Mouse (Mus musculus) forebrain, embryonic 15.5 days (tissue): ENCODE data around the gene Krtap4-7. TPM values are rescaled to one million over a fixed set of nuclear protein-coding genes. Genes with fewer than 3 reads are reported as not detected.
"Not testable (repeated sequence)": the region's sequence is repeated elsewhere in the genome, so short reads cannot be mapped to it uniquely, and the experiment has no call there.

ENCODE experiments used
- ATAC-seq: fragments of 200-750 bp; cut with Nextera tagmentation; replicated peaks from 2 replicates; pipeline ENCODE4 v1.8.0; 2017; ENCODE audit warnings: mild to moderate bottlenecking, moderate TSS enrichment, moderate library complexity
- H3K27ac ChIP-seq: fragments of 300-500 bp; sonication (generic); replicated peaks from 2 replicates; pipeline ENCODE4 v1.5.1; 2015; ENCODE audit warnings: mild to moderate bottlenecking, inconsistent platforms
- H3K27me3 ChIP-seq: fragments of 300-500 bp; sonication (generic); 2 replicates; pipeline ENCODE4 v1.6.1; 2015; ENCODE audit warnings: inconsistent platforms
- H3K36me3 ChIP-seq: fragments of 300-500 bp; sonication (generic); 2 replicates; pipeline ENCODE4 v1.6.1; 2015; ENCODE audit warnings: mild to moderate bottlenecking, inconsistent platforms
- H3K4me1 ChIP-seq: fragments of 300-500 bp; sonication (generic); 2 replicates; pipeline ENCODE4 v1.6.1; 2015; ENCODE audit warnings: inconsistent platforms
- H3K4me2 ChIP-seq: fragments of 300-500 bp; sonication (generic); replicated peaks from 2 replicates; pipeline ENCODE4 v1.6.1; 2015; ENCODE audit warnings: mild to moderate bottlenecking, inconsistent platforms
- H3K4me3 ChIP-seq: fragments of 300-500 bp; sonication (generic); 2 replicates; pipeline ENCODE4 v1.5.1; 2015; ENCODE audit warnings: mild to moderate bottlenecking, inconsistent platforms
- H3K9ac ChIP-seq: fragments of 300-500 bp; sonication (generic); replicated peaks from 2 replicates; pipeline ENCODE4 v1.6.1; 2015; ENCODE audit warnings: mild to moderate bottlenecking, inconsistent platforms
- H3K9me3 ChIP-seq: fragments of 300-500 bp; sonication (generic); 2 replicates; pipeline ENCODE4 v1.6.1; 2016; ENCODE audit warnings: inconsistent platforms
- whole genome bisulfite sequencing: fragments of 180-500 bp; shearing (Covaris S2); methylation state at CpG from one replicate; pipeline ENCODE4 v1.1.7; 2015; ENCODE audit warnings: mixed read lengths; 5-methylcytosine and 5-hydroxymethylcytosine counted together
- polyA plus RNA-seq: library from polyadenylated mRNA; unstranded; fragments of >200 nt; fragmentation: Nextera tagmentation; extraction: Ambion mirVana; gene quantifications from 2 replicates; pipeline ENCODE4 v1.2.1, GENCODE M21; 2015

Gene Krtap4-7
- polyA plus RNA-seq, 1 experiment from 2014 or later = not detected

GRCm38 (mm10) chr11:99637086-99637485 lies 6.8 kb downstream of the Krtap4-7 start:
- H3K4me2 ChIP-seq = no peak overlapping the region
- H3K27me3 ChIP-seq = no peaks in the 10 kb centered on the region
- H3K9me3 ChIP-seq = no peaks in the 10 kb centered on the region
- H3K27ac ChIP-seq = no peak overlapping the region
- no peak for ATAC-seq
- H3K9ac ChIP-seq = no peak overlapping the region
- H3K36me3 ChIP-seq = no peaks in the 10 kb centered on the region
- 52% methylated on average over 1 of the region's 1 CpGs for WGBS
- no peaks in the 10 kb centered on the region for H3K4me1 ChIP-seq
- H3K4me3 ChIP-seq = no peak overlapping the region

DNA sequence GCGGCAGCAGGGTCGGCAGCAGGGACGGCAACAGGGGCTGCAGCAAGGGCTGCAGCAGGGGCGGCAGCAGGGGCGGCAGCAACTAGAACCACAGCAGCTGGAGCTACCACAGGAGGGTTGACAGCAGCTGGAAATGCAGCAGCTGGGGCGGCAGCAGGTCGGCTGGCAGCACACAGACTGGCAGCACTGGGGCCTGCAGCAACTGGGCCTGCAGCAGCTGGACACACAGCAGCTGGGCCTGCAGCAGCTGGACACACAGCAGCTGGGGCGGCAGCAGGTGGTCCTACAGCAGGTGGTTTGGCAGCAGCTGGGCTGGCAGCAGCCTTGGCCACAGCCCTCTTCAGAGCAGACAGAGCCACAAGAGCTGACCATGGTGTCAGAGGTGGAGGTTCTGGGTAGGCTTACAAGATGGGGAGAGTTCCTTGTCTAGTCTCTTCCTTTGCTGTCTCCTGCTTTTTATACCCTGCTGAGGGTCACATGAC lies 9.2 kb downstream of the Krtap4-7 start, which contains the start of gene Krtap4-2:
TSS of gene Krtap4-2 (minus strand) at position 432 of the 482 bp plus-strand sequence.
- no peak within 1 kb of the TSS for H3K4me3 ChIP-seq
- no peaks in the 10 kb centered on the region for H3K27me3 ChIP-seq
- 36% methylated on average over 8 of the region's 8 CpGs for WGBS
- no peak within 1 kb of the TSS for H3K27ac ChIP-seq
- H3K9me3 ChIP-seq = no peaks in the 10 kb centered on the region
- no peaks in the 10 kb centered on the region for H3K4me1 ChIP-seq
- H3K9ac ChIP-seq = no peak within 1 kb of the TSS
- ATAC-seq = no peak
- no peak within 1 kb of the TSS for H3K4me2 ChIP-seq
- H3K36me3 ChIP-seq = no peaks in the 10 kb centered on the region

GRCm38 (mm10) chr11:99633293-99633692 lies 10.6 kb downstream of the Krtap4-7 start:
- Histone ChIP-seq H3K27me3 (no peaks in the 10 kb centered on the region), H3K4me2 (no peak overlapping the region), H3K9me3 (no peaks in the 10 kb centered on the region), H3K36me3 (no peaks in the 10 kb centered on the region), H3K4me3 (no peak overlapping the region), H3K9ac (no peak overlapping the region), H3K27ac (no peak overlapping the region), H3K4me1 (no peaks in the 10 kb centered on the region)
- WGBS = 73% methylated on average over 2 of the region's 2 CpGs
- no peak for ATAC-seq

GRCm38 (mm10) chr11:99630890-99631289 lies 13.0 kb downstream of the Krtap4-7 start:
- Histone ChIP-seq H3K36me3 (no peaks in the 10 kb centered on the region), H3K9me3 (no peaks in the 10 kb centered on the region), H3K4me2 (no peak overlapping the region), H3K27ac (no peak overlapping the region), H3K9ac (no peak overlapping the region), H3K27me3 (no peaks in the 10 kb centered on the region), H3K4me3 (no peak overlapping the region), H3K4me1 (no peaks in the 10 kb centered on the region)
- 71% methylated on average over 3 of the region's 3 CpGs for WGBS
- ATAC-seq = no peak

DNA sequence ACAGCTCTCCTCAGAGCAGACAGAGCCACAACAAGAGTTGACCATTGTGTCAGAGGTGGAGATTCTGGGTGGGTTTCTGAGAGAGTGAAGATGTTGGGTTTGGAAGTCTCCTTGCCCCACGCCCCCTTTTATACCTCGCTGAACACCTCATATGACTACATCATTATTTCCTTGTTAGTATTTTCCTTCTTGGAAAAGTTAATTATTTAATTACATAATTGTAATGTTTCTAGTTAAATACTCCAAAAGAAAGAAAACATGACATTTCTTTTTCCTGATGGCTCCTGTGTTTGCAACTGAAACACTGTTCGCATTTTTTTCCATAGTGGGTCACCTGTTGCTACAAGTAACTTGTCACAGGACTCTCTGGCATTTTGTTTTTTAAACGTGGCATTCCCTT lies 15.8 kb downstream of the Krtap4-7 start, which contains the start of gene Krtap4-1:
TSS of gene Krtap4-1 (minus strand) at position 101 of the 400 bp plus-strand sequence.
- Histone ChIP-seq H3K4me1 (no peaks in the 10 kb centered on the region), H3K4me2 (no peak within 1 kb of the TSS), H3K4me3 (no peak within 1 kb of the TSS), H3K9me3 (no peaks in the 10 kb centered on the region), H3K27me3 (no peaks in the 10 kb centered on the region), H3K27ac (no peak within 1 kb of the TSS), H3K36me3 (no peaks in the 10 kb centered on the region), H3K9ac (no peak within 1 kb of the TSS)
- ATAC-seq = no peak
- WGBS = 79% methylated on average over 4 of the region's 4 CpGs

GRCm38 (mm10) chr11:99620335-99620734 lies 23.6 kb downstream of the Krtap4-7 start, which contains the start of gene Gm11562:
Gm11562 (minus strand) TSS chr11:99620435.
- no peak within 1 kb of the TSS for H3K27ac ChIP-seq
- no peaks in the 10 kb centered on the region for H3K4me1 ChIP-seq
- no peak for ATAC-seq
- H3K4me3 ChIP-seq = no peak within 1 kb of the TSS
- H3K4me2 ChIP-seq = no peak within 1 kb of the TSS
- no peak within 1 kb of the TSS for H3K9ac ChIP-seq
- no peaks in the 10 kb centered on the region for H3K9me3 ChIP-seq
- no peaks in the 10 kb centered on the region for H3K36me3 ChIP-seq
- H3K27me3 ChIP-seq = no peaks in the 10 kb centered on the region
- WGBS = 91% methylated on average over 2 of the region's 2 CpGs

DNA sequence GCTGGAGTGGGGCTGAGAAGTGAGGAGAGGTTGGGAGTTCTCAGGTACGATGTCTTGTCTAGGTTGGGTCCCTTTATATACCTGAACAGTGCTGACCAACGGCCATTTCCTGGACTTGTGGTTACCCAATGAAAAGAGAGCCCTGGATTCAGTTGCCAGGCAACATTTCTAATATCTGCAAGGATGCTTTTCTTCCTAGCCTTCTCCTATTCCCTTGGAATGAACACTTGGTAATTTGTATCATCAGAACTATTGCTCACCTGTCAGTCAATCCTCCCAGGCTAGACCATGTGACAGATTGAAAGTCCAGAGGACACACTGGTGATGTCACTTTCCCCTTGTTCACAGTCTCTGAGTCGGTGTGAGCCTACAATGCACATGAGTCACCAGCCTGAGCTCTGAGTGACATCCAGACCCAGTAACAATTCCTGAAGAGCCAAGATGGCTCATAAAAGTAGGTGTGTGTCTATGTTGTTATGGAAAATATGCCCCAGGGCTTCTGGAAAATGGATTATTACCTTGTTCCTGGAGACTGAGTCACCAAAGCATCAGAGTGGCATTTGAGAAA lies 29.0 kb downstream of the Krtap4-7 start, which contains the start of gene Krtap2-4:
TSS of gene Krtap2-4 (minus strand) at position 51 of the 568 bp plus-strand sequence.
- H3K4me1 ChIP-seq = no peaks in the 10 kb centered on the region
- H3K4me3 ChIP-seq = no peak within 1 kb of the TSS
- WGBS = 75% methylated on average over 3 of the region's 3 CpGs
- no peak within 1 kb of the TSS for H3K4me2 ChIP-seq
- H3K27ac ChIP-seq = no peak within 1 kb of the TSS
- no peak within 1 kb of the TSS for H3K9ac ChIP-seq
- ATAC-seq = no peak
- no peaks in the 10 kb centered on the region for H3K27me3 ChIP-seq
- H3K36me3 ChIP-seq = no peaks in the 10 kb centered on the region
- no peaks in the 10 kb centered on the region for H3K9me3 ChIP-seq

DNA sequence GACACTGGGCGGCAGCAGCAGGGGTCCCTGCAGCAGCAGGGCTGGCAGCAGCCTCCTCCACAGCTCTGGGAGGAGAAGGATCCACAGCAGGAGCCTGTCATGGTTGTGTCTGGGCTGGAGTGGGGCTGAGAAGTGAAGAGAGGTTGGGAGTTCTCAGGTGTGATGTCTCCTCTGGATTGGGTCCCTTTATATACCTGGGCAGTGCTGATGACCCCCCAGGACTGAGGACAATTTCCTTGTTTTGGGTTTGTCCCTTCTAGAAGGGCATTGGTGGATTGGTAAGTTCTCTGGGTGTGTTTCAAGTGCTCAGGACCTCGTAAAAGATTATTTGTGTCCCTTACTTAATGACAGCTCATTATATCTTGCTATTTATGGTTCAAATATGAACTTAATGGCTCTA lies 33.8 kb downstream of the Krtap4-7 start, which contains the start of gene Gm11937:
TSS of gene Gm11937 (minus strand) at position 101 of the 400 bp plus-strand sequence.
- not testable (repeated sequence) for H3K9me3 ChIP-seq, H3K4me3 ChIP-seq, H3K4me1 ChIP-seq, H3K36me3 ChIP-seq, ATAC-seq, H3K27ac ChIP-seq, H3K27me3 ChIP-seq, H3K4me2 ChIP-seq, H3K9ac ChIP-seq
- 86% methylated on average over 2 of the region's 2 CpGs for WGBS

DNA sequence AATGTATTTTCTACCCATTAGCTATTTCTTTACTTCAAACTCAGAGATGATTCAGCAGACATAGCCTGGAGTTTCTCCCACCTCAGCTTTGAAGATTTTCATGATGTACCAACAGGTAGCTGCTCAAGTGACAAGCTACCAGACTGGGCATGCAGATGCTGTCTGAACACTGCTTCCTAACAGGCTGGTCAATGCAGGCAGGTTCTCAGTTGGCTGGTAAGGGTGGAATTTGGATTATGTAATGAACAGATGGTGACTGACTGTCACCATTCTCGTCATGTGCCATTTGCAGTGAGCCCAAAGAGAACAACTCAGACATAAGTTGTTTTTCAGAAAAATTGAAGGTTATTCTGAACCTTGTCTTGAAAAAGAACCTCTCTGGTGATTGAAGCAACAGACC lies 34.8 kb downstream of the Krtap4-7 start:
- ATAC-seq = no peak
- H3K9ac ChIP-seq = no peak overlapping the region
- no peaks in the 10 kb centered on the region for H3K9me3 ChIP-seq
- H3K36me3 ChIP-seq = no peaks in the 10 kb centered on the region
- WGBS = 73% methylated on average over 1 of the region's 1 CpGs
- no peaks in the 10 kb centered on the region for H3K27me3 ChIP-seq
- no peak overlapping the region for H3K27ac ChIP-seq
- H3K4me1 ChIP-seq = no peaks in the 10 kb centered on the region
- H3K4me2 ChIP-seq = no peak overlapping the region
- no peak overlapping the region for H3K4me3 ChIP-seq

- WGBS = 86% methylated on average over 1 of the region's 1 CpGs
- H3K4me1 ChIP-seq, H3K27me3 ChIP-seq, H3K4me3 ChIP-seq, H3K9ac ChIP-seq, H3K36me3 ChIP-seq, H3K9me3 ChIP-seq, H3K4me2 ChIP-seq, H3K27ac ChIP-seq, ATAC-seq: not testable (repeated sequence)
Observed at GRCm38 (mm10) chr11:99603208-99603607, 40.7 kb downstream of the Krtap4-7 start, which contains the start of gene Gm11938. Gm11938 (minus strand) TSS chr11:99603308.

DNA sequence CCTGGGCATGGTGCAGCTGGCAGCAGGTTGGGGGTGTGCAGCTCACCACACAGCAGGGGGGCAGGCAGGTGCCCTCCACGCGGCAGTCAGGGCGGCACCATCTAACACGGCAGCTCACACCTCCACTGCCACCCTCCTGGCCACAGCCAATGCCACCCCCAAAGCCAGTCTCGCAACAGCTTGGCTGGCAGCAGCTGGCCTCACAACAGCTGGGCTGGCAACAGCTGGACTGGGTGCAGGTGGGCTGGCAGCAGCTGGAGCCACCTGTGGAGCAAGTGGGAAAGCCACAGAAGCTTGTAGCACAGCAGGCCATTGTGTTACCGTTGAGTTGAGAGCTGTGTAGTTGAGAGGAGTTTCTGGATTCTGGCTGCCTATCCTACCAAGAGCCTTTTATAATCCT lies 46.1 kb downstream of the Krtap4-7 start, which contains the start of gene Krtap9-3:
TSS of gene Krtap9-3 (minus strand) at position 364 of the 400 bp plus-strand sequence.
- H3K36me3 ChIP-seq, H3K9me3 ChIP-seq, H3K27me3 ChIP-seq, ATAC-seq, H3K4me3 ChIP-seq, H3K27ac ChIP-seq, H3K4me1 ChIP-seq, H3K4me2 ChIP-seq, H3K9ac ChIP-seq: not testable (repeated sequence)
- WGBS = 79% methylated on average over 6 of the region's 6 CpGs
